Mouse (Mus musculus): ENCODE results near the gene Tmem53.

DNA sequence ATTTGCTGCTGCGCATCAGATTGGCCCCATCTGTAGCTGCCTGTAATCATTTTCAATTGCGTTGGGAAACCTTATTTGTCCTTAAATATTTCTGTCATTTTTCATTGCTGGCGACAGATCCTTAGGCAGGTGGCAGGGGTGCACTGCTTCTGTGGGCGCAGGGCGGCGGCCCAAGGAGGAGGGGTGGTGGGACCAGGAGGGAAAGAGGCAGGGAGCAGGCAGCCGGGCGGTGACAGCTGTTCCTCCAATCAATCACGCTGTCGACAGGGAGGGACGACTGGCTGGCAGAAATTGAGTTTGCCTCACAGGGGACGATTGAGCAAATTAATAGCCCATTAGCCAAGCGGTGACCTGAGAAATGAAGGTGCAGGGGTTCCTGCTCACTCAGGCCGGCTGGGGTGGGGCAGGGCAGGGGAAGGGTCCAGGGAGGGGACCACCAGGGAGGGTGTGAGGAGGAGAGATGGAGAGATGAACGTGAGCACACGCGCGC is 66.0 kb downstream of the Tmem53 start:
- TF ChIP-seq POLR2A (IDR thresholded peaks at IDR 0.05; ENCODE audit: borderline replicate concordance, low read depth, low read length) (no peak), CTCF (IDR thresholded peaks at IDR 0.05; ENCODE audit: low read depth, low read length) (no peak)

All from bone marrow macrophage, adult 2 months (primary cell).